Mouse (Mus musculus) CH12.LX (cell line): ENCODE measurements at regions not wholly inside any gene's neighbourhood (a gene's known extent, or its start where the extent isn't known, plus 50 kb on each side); places are given as distances from the start of the nearest gene placed in this dataset.
"Not testable (repeated sequence)": the region's sequence is repeated elsewhere in the genome, so short reads cannot be mapped to it uniquely, and the experiment has no call there.

Source experiments
- DNase-seq: peaks from one replicate; pipeline ENCODE4 v3.0.0-alpha.2; 2013; ENCODE audit errors: extremely low read depth
- H3K27ac ChIP-seq: 2 replicates; pipeline ENCODE4 v1.5.1; 2012; ENCODE audit warnings: low read depth, mild to moderate bottlenecking, control low read depth, moderate library complexity; ENCODE audit not compliant: insufficient read depth
- H3K27me3 ChIP-seq: replicated peaks from 2 replicates; pipeline ENCODE3; 2012; ENCODE audit warnings: inconsistent platforms
- H3K36me3 ChIP-seq, 2 experiments: replicated peaks in 1 of 2; 2 replicates each; pipeline versions ENCODE3 to v1.6.1; 2012; ENCODE audit warnings: inconsistent platforms in 1 of 2, low read length in 1 of 2, mild to moderate bottlenecking in 1 of 2, mixed read lengths in 1 of 2, moderate library complexity in 1 of 2; ENCODE audit not compliant: control insufficient read depth in 1 of 2, insufficient read depth in 1 of 2
- H3K4me1 ChIP-seq, 2 experiments: 2 replicates each; pipeline ENCODE4 v1.6.1; 2012; ENCODE audit warnings: inconsistent platforms in 1 of 2, moderate library complexity in 1 of 2; ENCODE audit not compliant: insufficient read depth in 2 of 2, control insufficient read depth in 1 of 2
- H3K4me2 ChIP-seq: 2 replicates; pipeline ENCODE4 v1.6.1; 2012; ENCODE audit warnings: low read depth, mild to moderate bottlenecking, control low read depth; ENCODE audit not compliant: poor library complexity, insufficient read depth, severe bottlenecking
- H3K4me3 ChIP-seq, 3 experiments: fragments of 150-350 bp in 1 of 3; sonication (generic) in 1 of 3; replicated peaks in 1 of 3; 2 replicates each; pipeline versions ENCODE3 to v1.5.1; 2011 to 2012; ENCODE audit warnings: low read depth in 2 of 3, low read length in 2 of 3, mild to moderate bottlenecking in 2 of 3, moderate library complexity in 2 of 3, control low read depth in 1 of 3, improper control_type of control experiment in 1 of 3, inconsistent platforms in 1 of 3, mixed read lengths in 1 of 3; ENCODE audit not compliant: poor library complexity in 1 of 3
- H3K79me2 ChIP-seq: replicated peaks from 2 replicates; pipeline ENCODE4 v1.6.1; 2012; ENCODE audit warnings: mild to moderate bottlenecking, moderate library complexity; ENCODE audit not compliant: control insufficient read depth, poor library complexity, insufficient read depth, severe bottlenecking; ENCODE audit errors: extremely low read depth
- H3K9ac ChIP-seq: 2 replicates; pipeline ENCODE4 v1.6.1; 2012; ENCODE audit warnings: low read depth, mild to moderate bottlenecking, control low read depth, moderate library complexity; ENCODE audit not compliant: insufficient read depth
- H3K9me3 ChIP-seq: replicated peaks from 2 replicates; pipeline ENCODE3; 2012; ENCODE audit warnings: low read length, inconsistent platforms, mixed read lengths
- BHLHE40 ChIP-seq: IDR thresholded peaks from 2 replicates; pipeline ENCODE4 v1.6.1; 2011; ENCODE audit warnings: mild to moderate bottlenecking, low read depth, low read length, improper control_type of control experiment
- CTCF ChIP-seq, 2 experiments: IDR thresholded peaks in 1 of 2; conservative IDR thresholded peaks in 1 of 2; 2 replicates each; pipeline ENCODE4 v1.5.1; 2011 to 2012; ENCODE audit warnings: low read depth in 2 of 2, low read length in 2 of 2, improper control_type of control experiment in 1 of 2, inconsistent platforms in 1 of 2, mild to moderate bottlenecking in 1 of 2, moderate library complexity in 1 of 2
- RAD21 ChIP-seq: IDR thresholded peaks from 2 replicates; pipeline ENCODE4 v1.6.1; 2011; ENCODE audit warnings: low read depth, mild to moderate bottlenecking, low read length, improper control_type of control experiment, moderate library complexity
- ZKSCAN1 ChIP-seq: IDR thresholded peaks from 2 replicates; pipeline ENCODE4 v1.6.1; 2012; ENCODE audit warnings: low read depth, inconsistent platforms, low read length, improper control_type of control experiment, borderline replicate concordance
- dilution Hi-C: fragments of 300-500 bp; cut with MboI; formaldehyde crosslinking; loops from 2 replicates; pipeline ENCODE4 v1.14.3; 2020; ENCODE audit warnings: low sequenced_read_pairs; ENCODE audit not compliant: extremely low pct_unique_long_range_greater_than_20kb, extremely low pct_ligation_motif_present
- in situ Hi-C: fragments of 300-500 bp; cut with MboI; formaldehyde crosslinking; loops from 3 replicates; pipeline ENCODE4 v1.14.3; 2019; ENCODE audit warnings: low sequenced_read_pairs, low pct_ligation_motif_present, low pct_unique_long_range_greater_than_20kb, mixed read lengths

GRCm38 (mm10) chr13:49957993-49958681, 159.3 kb upstream of the Gm30302 start:
- in situ Hi-C loops, H3K36me3 ChIP-seq, H3K27ac ChIP-seq, H3K27me3 ChIP-seq, H3K9me3 ChIP-seq, H3K79me2 ChIP-seq, H3K4me3 ChIP-seq, H3K9ac ChIP-seq, DNase-seq, dilution Hi-C loops, H3K4me2 ChIP-seq, H3K4me1 ChIP-seq: not testable (repeated sequence)
- TF ChIP-seq RAD21 (peak; percentile 21), CTCF (conservative IDR thresholded peaks at IDR 0.05 in 1 of 2, IDR thresholded peaks at IDR 0.05 in 1 of 2; ENCODE audit: low read depth in 2 of 2, low read length in 2 of 2) (peak in 1 of 2 experiments; percentile 37; a peak in 2 of 4 replicates)

GRCm38 (mm10) chr13:49915781-49916180, 117.0 kb upstream of the Gm30302 start:
- TF ChIP-seq BHLHE40 = no peak
- TF ChIP-seq ZKSCAN1 = no peak
- H3K4me1 ChIP-seq = no peaks in the 10 kb centered on the region
- peaks cover 21% of the 10 kb centered on the region for H3K27me3 ChIP-seq
- in situ Hi-C loops (no loop called here), dilution Hi-C loops (no loop called here)
- H3K9me3 ChIP-seq = no peaks in the 10 kb centered on the region
- H3K79me2 ChIP-seq = no peaks in the 10 kb centered on the region
- no peak overlapping the region for H3K27ac ChIP-seq
- H3K4me2 ChIP-seq = no peak overlapping the region
- no peak for DNase-seq
- no peak overlapping the region for H3K4me3 ChIP-seq
- H3K9ac ChIP-seq = no peak overlapping the region
- no peaks in the 10 kb centered on the region for H3K36me3 ChIP-seq
